Mouse (Mus musculus): Measurements from ENCODE around the gene Fxyd1.

- TF ChIP-seq CHD2 (IDR thresholded peaks at IDR 0.05; ENCODE audit: low read depth, low read length) (no peak), HCFC1 (IDR thresholded peaks at IDR 0.05; ENCODE audit: borderline replicate concordance, insufficient read depth, low read length) (no peak), ZC3H11A (IDR thresholded peaks at IDR 0.05; ENCODE audit: borderline replicate concordance, low read depth, low read length) (peak; percentile 58; the same call in 1 of the 2 replicates)
These were observed 21.0 kb upstream of the Fxyd1 start for GRCm38 (mm10) chr7:31077885-31078445.
